Mouse (Mus musculus) small intestine, adult 2 months (tissue): Measurements from ENCODE around the gene Il9r. TPM values are rescaled to one million over a fixed set of nuclear protein-coding genes. Genes with fewer than 3 reads are reported as not detected.

Source experiments
- H3K27ac ChIP-seq: fragments of 200-500 bp; 2 replicates; pipeline ENCODE4 v1.5.1; 2012; ENCODE audit warnings: low read depth, low read length, control low read depth, inconsistent platforms; ENCODE audit not compliant: insufficient read depth
- H3K27me3 ChIP-seq: fragments of 200-500 bp; 2 replicates; pipeline ENCODE4 v1.6.1; 2012; ENCODE audit warnings: mild to moderate bottlenecking, moderate library complexity, low read length, inconsistent platforms; ENCODE audit not compliant: control insufficient read depth, insufficient read depth
- H3K36me3 ChIP-seq: fragments of 200-500 bp; 2 replicates; pipeline ENCODE4 v1.6.1; 2012; ENCODE audit warnings: mild to moderate bottlenecking, low read length, control low read depth, inconsistent platforms; ENCODE audit not compliant: control insufficient read depth, insufficient read depth
- H3K4me1 ChIP-seq: fragments of 200-500 bp; 2 replicates; pipeline ENCODE4 v1.6.1; 2012; ENCODE audit warnings: low read length, inconsistent platforms, mixed read lengths; ENCODE audit not compliant: control insufficient read depth, insufficient read depth, insufficient read length
- H3K4me3 ChIP-seq: fragments of 200-500 bp; 2 replicates; pipeline ENCODE4 v1.5.1; 2012; ENCODE audit warnings: low read depth, mild to moderate bottlenecking, control low read depth, inconsistent platforms, low read length, moderate library complexity
- CTCF ChIP-seq: fragments of 200-500 bp; IDR thresholded peaks from 2 replicates; pipeline ENCODE4 v1.5.1; 2012; ENCODE audit warnings: low read depth, mild to moderate bottlenecking, control low read depth, inconsistent platforms, low read length, moderate library complexity, mixed read lengths; ENCODE audit not compliant: insufficient replicate concordance, insufficient read length; ENCODE audit errors: extremely low read depth
- POLR2A ChIP-seq: fragments of 200-500 bp; IDR thresholded peaks from 2 replicates; pipeline ENCODE4 v1.6.1; 2012; ENCODE audit warnings: low read depth, mild to moderate bottlenecking, control low read depth, inconsistent platforms, low read length, moderate library complexity
- WGBS: fragments of 180-500 bp; shearing (Covaris S2); methylation state at CpG from one replicate; pipeline ENCODE4 v1.1.7; 2018; 5-methylcytosine and 5-hydroxymethylcytosine counted together
- polyA plus RNA-seq: library from polyadenylated mRNA; depleted of rRNA; stranded (reverse); fragments of >200 nt; gene quantifications from 2 replicates; pipeline ENCODE4 v1.2.3, GENCODE M21; 2012

The Il9r gene
- polyA plus RNA-seq, 1 experiment: 1.4 TPM

DNA sequence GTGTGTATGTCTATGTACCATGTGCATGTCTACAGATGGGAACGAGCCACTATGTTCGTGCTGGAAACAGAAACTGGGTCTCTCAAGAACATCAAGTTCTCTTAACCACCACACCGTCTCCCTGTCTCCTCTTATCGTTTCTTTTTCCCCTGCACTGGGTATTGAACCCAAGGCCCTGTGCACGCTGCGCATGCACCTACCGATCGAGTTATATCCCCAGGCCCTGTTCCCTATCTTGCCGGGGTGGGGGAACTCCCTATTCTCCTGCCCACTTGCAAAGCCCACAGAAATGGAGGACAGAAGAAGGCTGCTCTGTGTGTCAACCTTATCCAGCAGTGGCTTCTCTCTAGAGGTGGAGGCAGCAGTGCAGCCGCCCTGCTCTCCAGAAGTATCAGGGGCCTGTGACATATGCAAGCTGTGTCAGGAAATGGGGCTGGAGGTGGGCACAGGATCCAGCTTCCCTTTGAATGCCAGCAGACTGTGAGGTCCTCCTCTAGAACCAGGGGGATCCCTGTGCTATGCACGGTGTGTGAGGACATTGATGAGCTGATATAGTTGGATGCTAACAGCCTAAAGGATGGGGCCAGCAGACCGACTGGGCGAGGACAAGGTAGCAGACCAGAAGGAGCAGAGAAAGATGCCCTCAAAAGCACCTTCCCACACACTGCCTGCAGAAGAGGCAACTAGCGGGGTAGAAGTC lies 1.7 kb downstream of the Il9r start:
- 78% methylated on average over 14 of the region's 14 CpGs for WGBS
- H3K36me3 ChIP-seq: no peaks in the 10 kb centered on the region
- no peaks in the 10 kb centered on the region for H3K27me3 ChIP-seq
- no peak overlapping the region for H3K27ac ChIP-seq
- TF ChIP-seq CTCF (no peak), POLR2A (no peak)
- no peak overlapping the region for H3K4me3 ChIP-seq
- H3K4me1 ChIP-seq: no peaks in the 10 kb centered on the region

DNA sequence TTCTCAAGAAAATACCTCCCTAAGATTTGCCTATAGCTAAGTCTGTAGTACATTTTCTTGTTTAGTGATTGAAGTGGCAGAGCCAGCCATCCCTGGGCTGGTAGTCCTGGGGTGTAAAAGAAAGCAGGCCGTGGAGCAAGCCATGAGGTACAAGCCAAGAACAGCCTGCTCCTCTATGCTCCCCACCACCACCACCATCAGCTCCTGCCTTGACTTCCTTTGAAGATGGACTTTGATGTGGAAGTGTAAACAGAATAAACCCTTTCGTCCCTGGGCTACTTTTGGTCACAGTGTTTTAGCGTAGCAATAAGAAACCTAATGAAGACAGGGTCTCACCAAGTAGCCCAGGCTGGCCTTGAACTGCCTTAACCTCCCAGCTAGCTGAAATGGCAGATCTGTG lies 2.3 kb downstream of the Il9r start:
- H3K36me3 ChIP-seq: no peaks in the 10 kb centered on the region
- no peaks in the 10 kb centered on the region for H3K4me1 ChIP-seq
- no peak overlapping the region for H3K27ac ChIP-seq
- H3K27me3 ChIP-seq: no peaks in the 10 kb centered on the region
- no peak overlapping the region for H3K4me3 ChIP-seq
- TF ChIP-seq CTCF: no peak
- WGBS: 39% methylated on average over 3 of the region's 3 CpGs

DNA sequence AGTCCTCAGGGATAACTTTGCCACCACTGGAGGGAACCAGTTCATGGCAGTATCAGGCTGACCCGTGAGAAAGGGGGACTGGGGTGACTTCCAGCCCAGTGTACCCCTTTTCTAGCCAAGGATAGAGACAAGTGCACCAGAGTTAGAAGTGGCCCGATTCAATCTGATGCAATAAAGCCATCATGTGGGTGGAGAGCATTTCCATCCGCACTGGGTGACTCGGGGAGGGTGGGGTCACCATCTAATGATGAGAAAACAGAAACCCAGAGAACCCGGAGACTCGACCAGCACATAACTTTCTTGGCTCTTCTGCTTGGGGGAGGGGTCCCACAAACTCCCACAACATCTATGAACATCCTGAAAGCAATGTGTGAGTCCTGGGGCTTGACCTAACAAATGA lies 3.4 kb downstream of the Il9r start:
- no peak for TF ChIP-seq CTCF
- TF ChIP-seq POLR2A: no peak

DNA sequence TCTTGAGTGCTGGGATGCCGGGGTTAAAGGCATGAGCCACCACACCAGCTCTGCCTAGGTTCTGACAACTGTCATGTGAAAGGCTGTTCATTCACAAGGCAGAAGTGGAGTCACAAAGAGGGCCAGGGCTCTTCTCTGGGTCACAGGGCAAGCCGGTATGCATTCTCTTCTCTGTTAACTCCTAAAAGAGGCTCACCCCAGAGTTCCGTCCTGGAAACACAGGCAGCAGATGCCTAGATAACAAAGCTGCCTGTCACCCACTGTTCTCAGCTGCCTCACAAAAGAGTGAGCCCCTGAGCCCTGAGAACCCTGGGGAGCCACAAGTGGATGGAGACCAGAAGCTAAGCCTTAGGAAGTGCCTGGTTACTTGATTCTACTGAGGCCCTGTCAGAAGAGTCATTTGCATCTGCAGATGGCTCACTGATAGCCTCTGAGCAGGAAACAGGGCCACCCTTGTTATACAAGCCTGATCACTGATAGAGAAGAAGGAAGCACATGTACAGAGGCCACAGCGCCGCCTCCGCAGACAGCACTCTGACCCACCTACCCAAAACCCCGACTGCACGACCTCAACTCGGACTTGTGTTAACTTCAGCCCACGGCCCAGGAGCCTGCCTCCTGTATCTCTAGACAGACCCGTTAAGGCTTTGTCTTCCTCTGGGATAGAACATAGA lies 4.1 kb downstream of the Il9r start:
- no peaks in the 10 kb centered on the region for H3K27me3 ChIP-seq
- H3K4me1 ChIP-seq: no peaks in the 10 kb centered on the region
- WGBS: 32% methylated on average over 11 of the region's 11 CpGs
- no peaks in the 10 kb centered on the region for H3K36me3 ChIP-seq
- no peak overlapping the region for H3K27ac ChIP-seq
- TF ChIP-seq CTCF: no peak
- TF ChIP-seq POLR2A: no peak
- no peak overlapping the region for H3K4me3 ChIP-seq

More for the DNA sequence above, 3.4 kb downstream of the Il9r start:
- 31% methylated on average over 6 of the region's 6 CpGs for WGBS
- Histone ChIP-seq H3K27ac (no peak overlapping the region), H3K4me3 (no peak overlapping the region), H3K4me1 (no peaks in the 10 kb centered on the region), H3K27me3 (no peaks in the 10 kb centered on the region), H3K36me3 (no peaks in the 10 kb centered on the region)

DNA sequence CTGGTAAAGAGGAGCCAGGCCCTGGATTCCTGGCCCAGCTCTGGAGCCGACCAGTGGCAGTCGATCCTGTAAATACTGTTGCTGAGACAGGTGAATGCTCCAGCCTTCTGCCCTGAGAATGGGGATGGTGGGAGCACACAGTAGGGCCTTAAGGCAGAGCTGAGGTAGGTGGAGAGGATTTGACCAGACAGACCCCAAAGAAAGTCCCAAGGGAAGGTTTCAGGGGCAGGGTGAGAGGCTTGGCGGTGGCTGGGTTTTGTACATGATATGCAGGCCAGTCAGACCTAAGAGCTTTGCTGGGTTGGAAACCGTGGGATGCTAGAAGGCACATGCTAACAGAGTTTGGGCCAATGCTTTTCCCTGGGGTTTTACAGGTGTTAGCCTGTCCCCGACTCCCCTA lies 5.5 kb downstream of the Il9r start:
- 85% methylated on average over 5 of the region's 5 CpGs for WGBS
- no peaks in the 10 kb centered on the region for H3K4me1 ChIP-seq

DNA sequence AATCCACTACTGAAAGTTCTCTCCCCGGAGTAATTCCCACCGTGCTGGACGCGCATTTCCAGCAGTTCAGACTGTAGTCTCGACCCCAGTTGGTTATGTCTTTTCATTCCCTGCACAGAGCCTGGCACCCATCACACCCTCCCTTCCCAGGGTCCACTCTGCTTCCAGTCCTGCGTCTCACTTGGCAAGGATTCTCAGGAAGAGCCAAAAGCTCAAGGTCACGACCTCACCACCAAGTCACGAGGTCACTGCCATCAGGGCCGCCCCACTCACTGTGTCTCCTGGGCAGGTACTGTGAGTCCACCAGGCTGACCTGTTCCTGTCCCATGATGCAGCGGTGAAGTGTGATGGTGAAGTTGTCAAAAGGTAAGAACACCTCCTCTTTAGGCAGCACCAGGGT lies 6.0 kb downstream of the Il9r start:
- WGBS: 75% methylated on average over 10 of the region's 10 CpGs
- Histone ChIP-seq H3K4me3 (no peak overlapping the region), H3K36me3 (no peaks in the 10 kb centered on the region), H3K27me3 (no peaks in the 10 kb centered on the region), H3K4me1 (no peaks in the 10 kb centered on the region), H3K27ac (no peak overlapping the region)
- TF ChIP-seq CTCF: no peak
- no peak for TF ChIP-seq POLR2A

More for the DNA sequence above, 5.5 kb downstream of the Il9r start:
- Histone ChIP-seq H3K36me3 (no peaks in the 10 kb centered on the region), H3K27me3 (no peaks in the 10 kb centered on the region), H3K4me3 (no peak overlapping the region), H3K27ac (no peak overlapping the region)
- TF ChIP-seq CTCF: no peak
- no peak for TF ChIP-seq POLR2A

DNA sequence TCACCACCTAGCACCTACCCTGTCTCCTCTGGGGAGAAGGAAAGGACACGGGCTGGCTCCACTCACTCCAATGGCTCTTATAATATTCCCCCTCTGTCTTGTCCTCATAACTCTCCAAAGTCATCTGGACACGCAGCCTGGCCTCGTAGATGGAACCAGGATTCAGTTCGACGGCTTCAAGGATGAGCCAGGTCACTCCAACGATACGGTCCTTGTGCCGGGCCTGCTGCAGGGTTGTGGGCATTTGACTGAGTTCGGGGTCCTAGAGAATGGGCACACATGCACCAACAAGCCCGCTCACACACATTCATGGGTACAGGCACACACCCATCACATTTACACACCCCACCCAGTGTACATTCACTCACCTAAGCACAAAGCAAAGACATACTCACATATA lies 6.9 kb downstream of the Il9r start:
- 85% methylated on average over 10 of the region's 10 CpGs for WGBS
- H3K4me3 ChIP-seq: no peak overlapping the region
- TF ChIP-seq POLR2A (no peak), CTCF (no peak)
- no peaks in the 10 kb centered on the region for H3K36me3 ChIP-seq
- no peak overlapping the region for H3K27ac ChIP-seq
- H3K4me1 ChIP-seq: no peaks in the 10 kb centered on the region
- no peaks in the 10 kb centered on the region for H3K27me3 ChIP-seq
